In the genomic region with DNA sequence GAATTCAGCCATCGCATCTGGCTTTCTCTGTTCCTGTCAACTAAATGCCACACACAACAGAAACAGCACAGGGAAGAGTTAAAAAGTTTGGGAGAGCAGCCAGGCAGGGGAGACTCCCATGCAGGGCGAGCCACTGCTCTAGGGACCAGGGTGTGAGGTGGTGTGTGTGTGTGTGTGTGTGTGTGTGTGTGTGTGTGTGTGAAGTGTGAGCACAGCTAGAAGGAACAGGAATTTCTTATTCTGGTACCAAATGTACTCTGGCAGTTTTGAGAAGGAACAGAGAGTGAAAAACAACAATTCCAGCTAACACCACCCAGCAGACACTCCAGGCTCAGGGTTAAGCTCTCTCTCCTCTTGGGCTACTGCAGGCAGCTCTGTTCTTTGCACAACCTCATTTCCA, we compare ENCODE assay signal across 7 mouse cellular contexts.
DNase-seq lines count a peak whose midpoint lies in the region; TF ChIP-seq lines count a peak whose summit lies in the region.

No protein-coding gene starts in this region.

- peak; percentile 59 for DNase-seq in liver, adult 2 months (ENCODE audit: extremely low read depth, low read depth, low spot score)
- DNase-seq in liver = no peak
- peak; percentile 88 to 89 for DNase-seq in heart, adult 18-20 months
- peak; percentile 52 for DNase-seq in kidney, postnatal 10 days
- DNase-seq in retina, embryonic 14.5 days (ENCODE audit: low spot score) = peak; percentile 43
- no peak for DNase-seq in midbrain, embryonic 10.5 days (ENCODE audit: low spot score)

- TF ChIP-seq POLR2A in liver, adult 2 months (IDR thresholded peaks at IDR 0.05; ENCODE audit: extremely low read depth, insufficient read depth, low read length) = no peak
- no peak for TF ChIP-seq POLR2A in cortical plate, adult 2 months (IDR thresholded peaks at IDR 0.05; ENCODE audit: extremely low read depth, insufficient read depth, low read length)

- no peak overlapping the region for H3K4me3 ChIP-seq in liver, adult 2 months (ENCODE audit: insufficient read depth, low read depth, low read length)
- H3K4me3 ChIP-seq in cortical plate, adult 2 months (ENCODE audit: insufficient read depth, low read length) = no peak overlapping the region
- no peak overlapping the region for H3K4me3 ChIP-seq in midbrain, embryonic 10.5 days

- no peaks in the 10 kb centered on the region for H3K27me3 ChIP-seq in liver, adult 2 months (ENCODE audit: control insufficient read depth, insufficient read depth, low read length)
- peaks cover 12% of the 10 kb centered on the region; the same call in 1 of the 2 replicates for H3K27me3 ChIP-seq in midbrain, embryonic 10.5 days (ENCODE audit: low read depth, poor library complexity, severe bottlenecking)

- no peak overlapping the region for H3K9ac ChIP-seq in liver, adult 2 months (ENCODE audit: low read depth, low read length)

- H3K9me3 ChIP-seq in midbrain, embryonic 10.5 days (replicated peaks) = no peaks in the 10 kb centered on the region

- TF ChIP-seq CTCF in liver, adult 2 months (IDR thresholded peaks at IDR 0.05; ENCODE audit: low read depth, low read length) = no peak
- no peak for TF ChIP-seq CTCF in cortical plate, adult 2 months (IDR thresholded peaks at IDR 0.05; ENCODE audit: extremely low read depth, insufficient read depth, low read length)

- peak overlapping the region; percentile 28 for H3K27ac ChIP-seq in liver, adult 2 months (replicated peaks; ENCODE audit: insufficient read depth, low read depth, low read length)
- H3K27ac ChIP-seq in cortical plate, adult 2 months (ENCODE audit: insufficient read depth, low read length) = 0 out of 2 replicates have a peak overlapping the region, but pooled peaks have one; percentile 42
- no peak overlapping the region for H3K27ac ChIP-seq in midbrain, embryonic 10.5 days (replicated peaks)

- H3K79me2 ChIP-seq in liver, adult 2 months (ENCODE audit: control insufficient read depth, insufficient read depth, low read length) = peaks cover 31% of the 10 kb centered on the region

- 23% methylated on average over 2 of the region's 2 CpGs for WGBS in liver, adult 2 months
- 48% methylated on average over 2 of the region's 2 CpGs for WGBS in midbrain, embryonic 10.5 days

- H3K36me3 ChIP-seq in liver, adult 2 months (ENCODE audit: control insufficient read depth, insufficient read depth, low read length) = peaks cover 13% of the 10 kb centered on the region
- H3K36me3 ChIP-seq in midbrain, embryonic 10.5 days = peaks cover 16% of the 10 kb centered on the region

- peaks cover 15% of the 10 kb centered on the region for H3K4me1 ChIP-seq in liver, adult 2 months (ENCODE audit: control insufficient read depth, insufficient read depth, low read length)
- peaks cover 2% of the 10 kb centered on the region; the same call in 1 of the 2 replicates for H3K4me1 ChIP-seq in cortical plate, adult 2 months (ENCODE audit: control insufficient read depth, insufficient read depth, low read length)
- peaks cover 12% of the 10 kb centered on the region for H3K4me1 ChIP-seq in midbrain, embryonic 10.5 days

Comparison
In these comparisons a context has a peak if more than half of its experiments do, and no peak if none do; other contexts are left out.
1. DNase-seq: peak in liver, adult 2 months (single experiment), heart, adult 18-20 months (2 of 2), kidney, postnatal 10 days (single experiment) and retina, embryonic 14.5 days (single experiment); none in liver (single experiment) and midbrain, embryonic 10.5 days (single experiment).